Mouse (Mus musculus): Measurements from ENCODE around the gene Swt1. TPM values are rescaled to one million over a fixed set of nuclear protein-coding genes. Genes with fewer than 3 reads are reported as not detected.
A peak's percentile ranks its signal among the peaks of the same experiment; 100 is the strongest.

The Swt1 gene
- polyA plus RNA-seq, 1 experiment from 2014 or later: 32.4 TPM

DNA sequence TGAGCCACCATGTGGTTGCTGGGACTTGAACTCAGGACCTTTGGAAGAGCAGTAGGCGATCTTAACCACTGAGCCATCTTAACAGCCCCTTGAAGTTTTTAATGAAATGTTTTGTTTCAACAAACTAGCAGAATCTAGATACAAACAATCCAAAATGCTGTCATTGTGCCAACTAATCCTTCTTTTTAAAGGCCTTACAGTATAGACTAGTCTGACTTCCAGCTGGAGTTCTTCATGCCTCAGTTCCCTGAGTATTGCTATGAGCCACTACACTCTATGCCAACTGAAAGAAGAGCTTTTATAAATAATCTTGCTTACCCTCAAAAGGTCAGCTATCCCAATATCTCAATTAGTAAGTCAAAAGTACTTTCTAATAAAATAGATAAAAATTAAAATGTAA is 55.4 kb downstream of the Swt1 start:
- no peaks in the 10 kb centered on the region for H3K4me1 ChIP-seq (ENCODE audit: control insufficient read depth, insufficient read depth, low read length)
- 85% methylated on average over 1 of the region's 1 CpGs for WGBS
- H3K27me3 ChIP-seq (ENCODE audit: control insufficient read depth, insufficient read depth, low read length): no peaks in the 10 kb centered on the region
- ATAC-seq (ENCODE audit: insufficient read depth, low FRiP score): no peak
- no peak overlapping the region for H3K27ac ChIP-seq (ENCODE audit: low read length)
- H3K4me2 ChIP-seq (ENCODE audit: low read depth, low read length): no peak overlapping the region
- no peaks in the 10 kb centered on the region for H3K9me3 ChIP-seq (replicated peaks; ENCODE audit: control insufficient read depth, low read length)
- peaks cover 7% of the 10 kb centered on the region; the same call in 1 of the 2 replicates for H3K36me3 ChIP-seq (ENCODE audit: control insufficient read depth, insufficient read depth, low read length)
- no peak overlapping the region for H3K4me3 ChIP-seq (replicated peaks; ENCODE audit: low read length)
- H3K9ac ChIP-seq (ENCODE audit: low read length): no peak overlapping the region

GRCm38 (mm10) chr1:151371543-151371942 is 56.7 kb downstream of the Swt1 start:
- 77% methylated on average over 5 of the region's 5 CpGs for WGBS
- Histone ChIP-seq H3K4me2 (ENCODE audit: low read depth, low read length) (no peak overlapping the region), H3K36me3 (ENCODE audit: control insufficient read depth, insufficient read depth, low read length) (peaks cover 9% of the 10 kb centered on the region; the same call in 1 of the 2 replicates), H3K4me3 (replicated peaks; ENCODE audit: low read length) (no peak overlapping the region), H3K9ac (ENCODE audit: low read length) (no peak overlapping the region), H3K4me1 (ENCODE audit: control insufficient read depth, insufficient read depth, low read length) (no peaks in the 10 kb centered on the region), H3K9me3 (replicated peaks; ENCODE audit: control insufficient read depth, low read length) (no peaks in the 10 kb centered on the region), H3K27ac (ENCODE audit: low read length) (no peak overlapping the region), H3K27me3 (ENCODE audit: control insufficient read depth, insufficient read depth, low read length) (no peaks in the 10 kb centered on the region)
- no peak for ATAC-seq (ENCODE audit: insufficient read depth, low FRiP score)

DNA sequence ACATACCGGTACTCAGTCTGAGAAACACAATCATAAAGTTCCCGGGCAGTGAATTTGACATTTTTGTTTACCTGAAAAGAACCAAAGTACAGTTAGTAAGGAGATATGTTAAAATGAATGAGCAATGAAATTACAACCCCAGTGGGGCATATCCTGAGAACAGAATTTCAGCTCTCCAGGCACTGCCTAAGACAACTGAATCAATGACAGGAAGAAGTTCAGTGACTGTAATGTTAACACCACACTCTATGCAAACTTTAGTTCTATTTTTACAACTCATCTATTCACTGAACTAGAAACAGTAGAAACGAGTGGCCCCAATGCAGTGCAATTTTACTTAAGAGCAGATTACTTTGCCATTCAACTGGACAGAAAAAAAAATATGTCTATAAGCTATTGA is 57.7 kb downstream of the Swt1 start:
- no peak for ATAC-seq (ENCODE audit: insufficient read depth, low FRiP score)
- Histone ChIP-seq H3K9me3 (replicated peaks; ENCODE audit: control insufficient read depth, low read length) (no peaks in the 10 kb centered on the region), H3K27ac (ENCODE audit: low read length) (no peak overlapping the region), H3K36me3 (ENCODE audit: control insufficient read depth, insufficient read depth, low read length) (peaks cover 9% of the 10 kb centered on the region; the same call in 1 of the 2 replicates), H3K27me3 (ENCODE audit: control insufficient read depth, insufficient read depth, low read length) (no peaks in the 10 kb centered on the region), H3K4me2 (ENCODE audit: low read depth, low read length) (no peak overlapping the region), H3K9ac (ENCODE audit: low read length) (no peak overlapping the region), H3K4me1 (ENCODE audit: control insufficient read depth, insufficient read depth, low read length) (no peaks in the 10 kb centered on the region), H3K4me3 (replicated peaks; ENCODE audit: low read length) (no peak overlapping the region)
- WGBS: 76% methylated on average over 3 of the region's 3 CpGs

DNA sequence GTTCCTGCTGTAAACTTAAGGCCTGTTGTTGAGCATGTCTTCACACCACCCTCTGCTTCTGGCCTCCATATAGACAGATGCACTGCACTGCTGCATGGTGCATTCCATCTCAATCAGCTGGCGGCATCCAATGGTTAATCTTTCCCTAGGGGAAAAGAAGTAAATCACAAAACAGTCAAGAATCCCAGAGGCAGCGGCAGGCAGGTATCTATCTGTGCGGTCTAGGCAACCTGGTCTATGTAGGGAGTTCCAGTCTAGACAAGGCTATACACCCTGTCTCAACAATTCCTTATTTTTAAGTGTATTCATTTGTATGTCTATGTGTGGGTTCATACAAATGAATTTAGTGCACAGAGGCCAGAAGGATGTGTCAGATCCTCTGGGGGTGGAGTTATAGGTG is 59.8 kb downstream of the Swt1 start:
- H3K4me1 ChIP-seq (ENCODE audit: control insufficient read depth, insufficient read depth, low read length): no peaks in the 10 kb centered on the region
- WGBS: 93% methylated on average over 3 of the region's 3 CpGs
- H3K36me3 ChIP-seq (ENCODE audit: control insufficient read depth, insufficient read depth, low read length): peaks cover 19% of the 10 kb centered on the region
- no peak overlapping the region for H3K4me2 ChIP-seq (ENCODE audit: low read depth, low read length)
- no peak overlapping the region for H3K27ac ChIP-seq (ENCODE audit: low read length)
- H3K27me3 ChIP-seq (ENCODE audit: control insufficient read depth, insufficient read depth, low read length): no peaks in the 10 kb centered on the region
- no peaks in the 10 kb centered on the region for H3K9me3 ChIP-seq (replicated peaks; ENCODE audit: control insufficient read depth, low read length)
- no peak overlapping the region for H3K9ac ChIP-seq (ENCODE audit: low read length)
- ATAC-seq (ENCODE audit: insufficient read depth, low FRiP score): no peak
- no peak overlapping the region for H3K4me3 ChIP-seq (replicated peaks; ENCODE audit: low read length)

DNA sequence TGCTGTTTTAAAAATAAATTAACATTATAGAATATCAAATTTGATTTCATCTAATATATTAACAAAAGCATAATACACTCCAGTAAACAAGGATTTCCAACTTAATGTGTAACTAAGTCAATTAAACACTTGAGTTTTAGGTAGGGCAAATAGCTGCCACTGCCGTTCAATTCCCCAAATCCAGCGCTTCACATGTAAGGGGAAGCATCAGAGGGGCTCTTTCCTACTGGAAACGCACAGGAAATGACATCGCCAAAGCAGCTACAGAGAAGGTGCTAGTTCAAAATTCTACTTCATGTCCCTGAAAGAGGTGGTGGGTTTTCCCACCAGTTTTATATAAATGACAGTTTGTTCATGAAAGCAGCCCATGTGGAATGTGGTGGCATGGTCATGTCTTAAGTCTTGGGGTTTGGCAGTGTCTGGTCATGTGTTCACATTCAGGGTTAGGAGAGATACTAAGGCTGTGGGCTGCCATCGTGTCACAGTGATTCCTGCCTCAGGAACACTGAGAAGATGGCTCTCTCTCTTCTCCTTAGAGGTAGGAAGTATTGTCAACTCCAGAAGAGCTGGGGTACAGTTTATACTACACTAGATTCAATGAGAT is 60.4 kb downstream of the Swt1 start:
- H3K27ac ChIP-seq (ENCODE audit: low read length): no peak overlapping the region
- no peaks in the 10 kb centered on the region for H3K27me3 ChIP-seq (ENCODE audit: control insufficient read depth, insufficient read depth, low read length)
- no peak for ATAC-seq (ENCODE audit: insufficient read depth, low FRiP score)
- H3K4me1 ChIP-seq (ENCODE audit: control insufficient read depth, insufficient read depth, low read length): no peaks in the 10 kb centered on the region
- H3K9ac ChIP-seq (ENCODE audit: low read length): no peak overlapping the region
- WGBS: 85% methylated on average over 5 of the region's 5 CpGs
- no peak overlapping the region for H3K4me2 ChIP-seq (ENCODE audit: low read depth, low read length)
- no peak overlapping the region for H3K4me3 ChIP-seq (replicated peaks; ENCODE audit: low read length)
- peaks cover 24% of the 10 kb centered on the region for H3K36me3 ChIP-seq (ENCODE audit: control insufficient read depth, insufficient read depth, low read length)
- no peaks in the 10 kb centered on the region for H3K9me3 ChIP-seq (replicated peaks; ENCODE audit: control insufficient read depth, low read length)

GRCm38 (mm10) chr1:151366944-151367605 is 61.2 kb downstream of the Swt1 start:
- H3K27me3 ChIP-seq (ENCODE audit: control insufficient read depth, insufficient read depth, low read length): no peaks in the 10 kb centered on the region
- no peak overlapping the region for H3K27ac ChIP-seq (ENCODE audit: low read length)
- no peak overlapping the region for H3K4me3 ChIP-seq (replicated peaks; ENCODE audit: low read length)
- no peak overlapping the region for H3K9ac ChIP-seq (ENCODE audit: low read length)
- H3K4me1 ChIP-seq (ENCODE audit: control insufficient read depth, insufficient read depth, low read length): no peaks in the 10 kb centered on the region
- H3K4me2 ChIP-seq (ENCODE audit: low read depth, low read length): no peak overlapping the region
- 84% methylated on average over 8 of the region's 8 CpGs for WGBS
- no peaks in the 10 kb centered on the region for H3K9me3 ChIP-seq (replicated peaks; ENCODE audit: control insufficient read depth, low read length)
- 0 out of 2 replicates have a peak, but pooled peaks have one; percentile 3 for ATAC-seq (ENCODE audit: insufficient read depth, low FRiP score)
- peaks cover 26% of the 10 kb centered on the region for H3K36me3 ChIP-seq (ENCODE audit: control insufficient read depth, insufficient read depth, low read length)

DNA sequence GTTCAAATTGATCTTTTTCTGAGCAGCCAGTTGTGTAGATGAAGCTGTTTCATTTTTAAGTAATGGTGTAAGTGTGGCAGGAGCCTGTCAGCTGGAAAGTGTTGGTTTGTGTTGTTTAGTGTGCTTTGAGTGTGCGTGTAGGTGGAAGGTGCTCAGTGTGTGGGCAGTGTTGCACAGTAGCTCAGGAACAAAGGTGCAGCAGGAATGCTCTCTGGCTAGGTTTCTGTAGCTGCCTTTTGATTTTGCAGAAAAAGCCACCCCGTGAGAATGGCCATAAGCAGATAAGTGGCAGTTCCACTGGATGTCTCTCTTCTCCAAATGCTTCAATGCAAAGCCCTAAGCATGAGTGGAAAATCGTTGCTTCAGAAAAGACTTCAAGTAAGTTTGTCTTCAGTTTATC is 68.9 kb downstream of the Swt1 start:
- H3K27me3 ChIP-seq (ENCODE audit: control insufficient read depth, insufficient read depth, low read length): no peaks in the 10 kb centered on the region
- no peak overlapping the region for H3K4me3 ChIP-seq (replicated peaks; ENCODE audit: low read length)
- H3K9me3 ChIP-seq (replicated peaks; ENCODE audit: control insufficient read depth, low read length): no peaks in the 10 kb centered on the region
- ATAC-seq (ENCODE audit: insufficient read depth, low FRiP score): no peak
- H3K4me1 ChIP-seq (ENCODE audit: control insufficient read depth, insufficient read depth, low read length): no peaks in the 10 kb centered on the region
- 87% methylated on average over 3 of the region's 3 CpGs for WGBS
- H3K4me2 ChIP-seq (ENCODE audit: low read depth, low read length): no peak overlapping the region
- H3K27ac ChIP-seq (ENCODE audit: low read length): no peak overlapping the region
- H3K36me3 ChIP-seq (ENCODE audit: control insufficient read depth, insufficient read depth, low read length): peaks cover 43% of the 10 kb centered on the region
- H3K9ac ChIP-seq (ENCODE audit: low read length): no peak overlapping the region

- Histone ChIP-seq H3K4me1 (ENCODE audit: control insufficient read depth, insufficient read depth, low read length) (no peaks in the 10 kb centered on the region), H3K9ac (ENCODE audit: low read length) (no peak overlapping the region), H3K36me3 (ENCODE audit: control insufficient read depth, insufficient read depth, low read length) (peaks cover 44% of the 10 kb centered on the region), H3K4me3 (replicated peaks; ENCODE audit: low read length) (no peak overlapping the region), H3K4me2 (ENCODE audit: low read depth, low read length) (no peak overlapping the region), H3K9me3 (replicated peaks; ENCODE audit: control insufficient read depth, low read length) (no peaks in the 10 kb centered on the region), H3K27me3 (ENCODE audit: control insufficient read depth, insufficient read depth, low read length) (no peaks in the 10 kb centered on the region), H3K27ac (ENCODE audit: low read length) (no peak overlapping the region)
- ATAC-seq (ENCODE audit: insufficient read depth, low FRiP score): no peak
- WGBS: 93% methylated on average over 5 of the region's 5 CpGs
Observed at GRCm38 (mm10) chr1:151355994-151356393, 72.3 kb downstream of the Swt1 start.

DNA sequence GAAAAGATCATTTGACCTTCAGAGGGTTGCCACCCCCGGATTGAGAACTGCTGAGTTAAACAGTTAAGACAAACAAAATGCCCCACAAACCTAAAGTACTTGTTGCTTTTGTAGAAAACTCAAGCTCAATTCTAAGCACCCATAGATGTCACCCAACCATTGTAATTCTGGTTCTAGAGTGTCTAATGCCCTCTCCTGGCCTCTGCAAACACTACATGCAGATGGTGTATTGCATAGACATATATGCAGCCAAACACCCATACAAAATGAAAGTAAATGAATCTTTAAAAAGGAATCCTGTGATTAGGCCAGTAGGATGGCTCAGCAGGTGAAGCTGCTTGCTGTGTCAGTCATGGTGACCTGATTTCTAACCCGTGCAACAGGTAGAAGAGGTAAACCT is 75.3 kb downstream of the Swt1 start:
- WGBS: 86% methylated on average over 2 of the region's 2 CpGs

More for the DNA sequence above, 75.3 kb downstream of the Swt1 start:
- peaks cover 33% of the 10 kb centered on the region for H3K36me3 ChIP-seq (ENCODE audit: control insufficient read depth, insufficient read depth, low read length)
- no peak overlapping the region for H3K9ac ChIP-seq (ENCODE audit: low read length)
- no peak overlapping the region for H3K27ac ChIP-seq (ENCODE audit: low read length)
- H3K4me3 ChIP-seq (replicated peaks; ENCODE audit: low read length): no peak overlapping the region
- no peak for ATAC-seq (ENCODE audit: insufficient read depth, low FRiP score)
- no peaks in the 10 kb centered on the region for H3K27me3 ChIP-seq (ENCODE audit: control insufficient read depth, insufficient read depth, low read length)
- H3K9me3 ChIP-seq (replicated peaks; ENCODE audit: control insufficient read depth, low read length): no peaks in the 10 kb centered on the region
- H3K4me2 ChIP-seq (ENCODE audit: low read depth, low read length): no peak overlapping the region
- H3K4me1 ChIP-seq (ENCODE audit: control insufficient read depth, insufficient read depth, low read length): peaks cover 14% of the 10 kb centered on the region

Data from stomach, embryonic 16.5 days (tissue).